Mouse (Mus musculus): ENCODE measurements at regions not wholly inside any gene's neighbourhood (a gene's known extent, or its start where the extent isn't known, plus 50 kb on each side); places are given as distances from the start of the nearest gene placed in this dataset.

GRCm38 (mm10) chr12:51501185-51501584 is 92.0 kb upstream of the Coch start:
- DNase-seq (ENCODE audit: low read depth, low spot score) = peak; percentile 27

- DNase-seq (ENCODE audit: low read depth, low spot score) = no peak
These were observed 90.4 kb upstream of the Coch start for GRCm38 (mm10) chr12:51502724-51503123.

- no peak for DNase-seq (ENCODE audit: low read depth, low spot score)
These were observed 89.4 kb upstream of the Coch start for GRCm38 (mm10) chr12:51503706-51504105.

DNA sequence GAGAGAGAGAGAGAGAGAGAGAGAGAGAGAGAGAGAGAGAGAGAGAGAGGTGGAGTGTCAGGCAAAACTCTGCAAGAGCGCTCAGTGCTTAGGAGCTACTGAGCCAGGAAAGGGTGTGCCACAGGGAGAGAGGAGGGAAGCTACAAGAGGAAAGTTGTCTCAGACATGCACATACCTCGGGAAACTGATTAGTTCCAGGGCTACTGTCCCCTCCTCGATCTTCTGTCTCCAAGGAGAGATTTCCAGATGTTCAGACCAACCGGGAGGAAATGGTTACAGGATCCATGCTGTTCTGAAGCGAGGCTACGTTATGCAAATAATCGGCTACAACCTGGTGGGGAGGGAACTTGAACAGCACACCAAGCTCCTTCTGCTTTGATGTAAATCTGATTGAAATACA is 88.6 kb upstream of the Coch start:
- DNase-seq (ENCODE audit: low read depth, low spot score) = no peak

DNA sequence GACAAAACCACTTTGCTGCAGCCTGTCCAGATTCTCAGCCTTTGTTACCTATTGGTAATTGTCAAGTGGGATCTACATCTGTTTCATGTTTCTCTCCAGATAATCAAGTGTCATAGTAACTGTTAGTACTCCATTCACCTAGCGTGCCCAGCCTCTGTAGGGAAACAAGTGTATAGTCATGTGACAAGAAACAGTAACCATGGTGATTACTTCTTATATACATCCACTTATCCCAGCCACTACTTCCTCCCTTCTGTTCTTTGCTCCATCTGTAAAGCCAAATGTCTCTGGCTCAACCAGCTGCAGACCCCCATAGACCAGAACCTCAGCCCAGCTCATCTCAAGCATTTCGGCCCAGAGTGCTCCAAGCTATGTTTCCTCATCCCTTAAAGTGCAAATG is 83.1 kb upstream of the Coch start:
- no peak for DNase-seq (ENCODE audit: low read depth, low spot score)

DNA sequence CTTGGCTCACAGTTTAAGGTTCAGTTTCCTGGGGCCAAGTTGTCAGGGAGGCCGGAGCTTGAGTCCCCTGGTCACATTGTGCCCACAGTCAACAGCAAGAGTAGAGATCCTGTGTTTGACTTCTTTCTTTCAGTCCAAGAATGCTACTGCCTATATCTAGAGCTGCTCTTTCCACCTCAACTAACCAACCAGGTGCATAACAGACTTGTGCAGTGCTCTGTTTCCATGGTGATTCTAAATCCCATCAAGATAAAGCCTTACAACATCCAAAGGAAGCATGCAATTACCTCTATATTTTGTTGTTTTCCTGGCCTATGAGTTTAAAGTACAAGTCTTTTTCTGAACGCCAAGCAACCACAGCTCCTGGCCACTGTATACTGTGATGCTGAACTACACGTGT is 76.4 kb upstream of the Coch start:
- DNase-seq (ENCODE audit: low read depth, low spot score) = no peak

DNA sequence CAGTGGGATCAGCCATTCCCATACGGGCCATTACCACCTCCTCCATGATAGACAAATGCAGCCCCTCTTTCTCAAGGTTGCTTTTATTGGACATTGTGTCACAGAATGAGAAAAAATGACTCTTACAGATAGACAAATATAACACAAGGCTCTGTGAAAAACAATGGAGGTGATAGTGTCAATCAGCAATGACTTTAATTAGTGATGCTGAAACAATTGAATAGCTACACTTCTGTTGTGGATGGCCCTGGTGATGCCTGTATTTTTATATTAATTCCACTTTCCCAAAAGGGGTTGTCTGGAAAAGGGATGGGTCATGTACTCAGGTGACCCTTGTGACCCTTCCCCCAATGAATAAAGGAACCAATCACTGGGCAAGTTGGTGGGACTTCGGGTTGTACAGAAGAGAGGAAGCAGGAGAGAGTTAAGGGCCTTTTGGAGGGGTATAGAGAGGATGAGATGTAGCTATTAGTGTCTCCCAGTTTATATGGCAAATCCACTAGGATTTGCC is 71.5 kb upstream of the Coch start:
- DNase-seq (ENCODE audit: low read depth, low spot score) = no peak

DNA sequence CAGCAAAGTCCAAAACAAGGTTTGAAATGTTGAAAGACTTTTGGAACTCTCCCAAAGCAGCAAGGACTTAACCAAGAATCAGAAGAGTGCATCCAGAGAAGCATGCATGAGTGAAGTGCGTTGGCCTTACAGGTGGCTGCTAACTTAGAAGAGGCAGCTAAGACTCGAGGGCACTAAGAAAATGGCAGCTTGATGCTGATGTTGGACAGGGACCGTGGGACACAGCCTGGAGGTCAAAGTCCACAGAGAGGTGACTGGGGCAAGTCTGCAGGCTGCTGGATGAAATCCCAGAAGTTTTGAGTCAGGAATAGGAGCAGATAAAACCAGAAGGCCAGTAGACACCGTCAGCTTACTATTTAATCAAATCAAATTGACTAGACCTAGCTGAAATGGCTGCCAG is 69.3 kb upstream of the Coch start:
- no peak for DNase-seq (ENCODE audit: low read depth, low spot score)

DNA sequence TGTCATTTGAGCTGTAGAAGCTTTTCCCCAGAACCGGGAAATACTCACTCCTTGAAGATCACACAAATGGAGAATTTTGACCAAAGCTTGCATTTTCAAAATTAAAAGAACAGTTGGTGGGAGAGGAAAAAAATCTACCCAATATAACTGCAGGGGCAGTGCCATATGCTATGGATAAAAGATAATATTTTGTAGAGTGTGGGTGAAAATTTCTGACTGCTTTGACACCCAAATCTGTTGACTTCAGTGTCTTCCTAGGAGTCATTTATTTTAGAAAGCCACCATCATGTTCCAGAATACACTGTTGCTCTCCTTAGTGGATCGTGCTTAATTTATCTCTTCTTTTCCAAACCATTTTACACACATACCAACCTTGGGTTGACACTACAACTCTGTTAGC is 65.3 kb upstream of the Coch start:
- DNase-seq (ENCODE audit: low read depth, low spot score) = peak; percentile 45

DNA sequence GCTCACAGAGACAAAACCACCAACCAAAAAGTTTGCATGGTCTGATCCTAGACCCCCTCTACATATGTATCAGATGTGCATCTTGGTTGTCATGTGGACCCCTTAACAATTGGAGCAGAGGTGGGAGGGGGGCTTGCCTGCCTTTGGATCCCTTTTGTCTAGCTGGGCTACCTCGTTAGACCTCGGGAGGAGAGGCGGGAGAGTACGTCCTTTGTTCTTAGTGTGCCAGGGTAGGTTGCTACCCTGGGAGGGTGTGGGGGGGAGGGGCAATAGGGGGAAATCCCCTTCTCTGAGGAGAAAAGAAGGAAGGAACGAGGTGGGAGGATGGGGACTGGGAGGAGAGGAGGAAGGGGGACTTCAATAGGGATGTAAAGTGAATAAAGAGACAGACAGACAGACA is 58.5 kb upstream of the Coch start:
- no peak for DNase-seq (ENCODE audit: low read depth, low spot score)

DNA sequence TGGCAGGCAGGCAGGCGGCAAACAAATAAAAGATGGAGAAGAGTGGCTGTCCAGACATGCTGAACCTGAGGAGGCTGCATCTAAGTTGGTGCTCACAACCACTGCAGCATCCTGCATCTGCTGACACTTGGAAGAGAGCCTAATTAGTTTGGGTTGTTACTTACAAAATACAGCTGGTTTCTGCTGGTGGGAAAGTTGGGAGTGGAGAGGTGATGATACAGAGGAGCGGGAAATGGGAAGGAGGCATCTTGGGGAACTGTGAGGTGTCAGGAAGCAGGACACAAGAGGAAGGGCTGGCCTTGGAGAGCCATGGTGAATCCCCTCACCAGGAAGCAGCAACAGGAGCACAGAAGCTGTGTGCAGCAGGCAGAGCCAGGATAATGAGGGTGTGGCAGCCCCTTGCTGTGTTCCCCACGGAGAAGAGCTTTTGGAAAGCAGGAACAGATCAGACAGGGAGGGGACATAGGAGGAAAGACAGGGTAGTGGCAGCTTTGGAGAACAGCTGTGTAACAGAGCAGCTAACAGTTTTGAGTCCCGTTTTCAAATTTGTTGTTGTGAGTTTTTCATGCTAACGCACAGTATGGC is 58.0 kb upstream of the Coch start:
- DNase-seq (ENCODE audit: low read depth, low spot score) = no peak
